Mouse (Mus musculus): ENCODE results near the gene Usp20.

DNA sequence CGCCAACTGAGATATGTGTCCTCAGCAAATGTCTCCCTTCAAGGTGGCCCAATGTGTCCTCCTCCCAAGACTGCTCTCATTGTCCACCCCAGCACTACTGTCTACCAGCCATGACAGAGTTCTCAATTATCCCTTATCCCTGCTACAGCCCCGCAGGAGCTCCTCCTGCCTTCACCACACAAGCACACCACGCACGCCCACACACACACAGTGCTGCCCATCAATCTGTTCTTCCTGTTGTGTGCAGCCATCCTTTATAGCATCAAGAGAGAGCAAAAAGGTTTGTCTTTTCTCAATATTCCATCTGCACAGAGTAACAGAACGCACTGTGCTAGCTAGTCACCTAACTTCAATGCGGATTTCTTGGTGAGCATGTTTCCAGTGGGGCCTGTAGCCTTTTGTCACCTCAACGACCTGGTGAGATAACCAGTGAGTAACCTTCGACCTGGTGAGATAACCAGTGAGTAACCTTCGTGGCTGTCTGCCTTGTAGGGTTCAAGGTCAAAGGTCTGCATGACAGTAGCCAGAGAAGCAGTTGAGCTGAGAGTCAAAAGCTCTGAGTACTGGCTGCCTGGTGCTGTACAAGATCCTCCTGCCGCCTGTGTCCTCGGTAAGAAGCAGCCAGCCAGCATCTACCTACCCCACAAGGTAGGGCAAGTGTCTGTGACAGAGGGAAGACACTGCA lies 19.4 kb upstream of the Usp20 start:
- TF ChIP-seq CTCF (IDR thresholded peaks at IDR 0.05; ENCODE audit: insufficient read depth, low read depth, low read length) (no peak), POLR2A (IDR thresholded peaks at IDR 0.05; ENCODE audit: insufficient read depth, low read depth, low read length) (no peak)

All from olfactory bulb, adult 2 months (tissue).